Mouse (Mus musculus): Measurements from ENCODE around the gene Ccdc180.

DNA sequence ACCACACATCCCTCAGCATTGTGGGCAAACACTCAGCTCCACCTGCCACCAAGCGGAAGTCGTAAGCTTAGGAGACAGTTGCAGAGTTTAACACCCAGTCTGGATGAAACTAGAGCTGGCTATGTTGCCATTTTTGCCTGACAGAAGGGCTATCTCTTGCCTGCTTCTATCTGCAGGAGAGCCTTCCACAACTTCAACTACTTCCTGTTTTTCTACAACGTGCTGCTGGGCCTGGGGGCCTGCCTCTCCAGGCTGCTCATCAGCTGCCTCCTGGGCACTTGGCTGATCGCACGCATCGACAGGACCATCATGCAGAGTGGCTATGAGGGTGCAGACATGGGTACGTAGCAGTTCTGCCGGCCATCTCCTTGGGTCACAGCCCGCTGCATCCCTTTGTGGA, 7.6 kb upstream of the Ccdc180 start:
- TF ChIP-seq CTCF (IDR thresholded peaks at IDR 0.05; ENCODE audit: low read depth, low read length) (no peak), TAL1 (conservative IDR thresholded peaks at IDR 0.05; ENCODE audit: low read depth, low read length) (no peak)

All from G1E (cell line).